ENCODE assay signal across 24 mouse cellular contexts in genomic region chr1:154143691-154144090, GRCm38 (mm10). TPM values are rescaled to one million over a fixed set of nuclear protein-coding genes. Genes with fewer than 3 reads are reported as not detected.
DNase-seq lines count a peak whose midpoint lies in the region; TF ChIP-seq lines count a peak whose summit lies in the region.
"Had no signal": no experiment of that assay in that cellular context is flagged by ENCODE, and none has a peak within 500 bp of the region (broad histone marks: within the 10 kb centered on the region; RNA-seq: fewer than 3 reads in every experiment).

No protein-coding gene starts in this region.

- 14% methylated on average over 1 of the region's 1 CpGs for WGBS in heart, embryonic 10.5 days
- WGBS in liver, adult 2 months, result 11% methylated on average over 1 of the region's 1 CpGs

- DNase-seq in heart, adult 11 months, result peak; percentile 71
- DNase-seq in heart, embryonic 10.5 days (ENCODE audit: low spot score), result no peak
- DNase-seq in liver, adult 2 months (ENCODE audit: extremely low read depth, low read depth, low spot score), result peak; percentile 52
- DNase-seq in liver, result no peak
- DNase-seq in lung, postnatal 25 days (ENCODE audit: low spot score), result peak; percentile 26
- no peak for DNase-seq in lung, postnatal 4 days
- DNase-seq: adrenal gland, postnatal 14 days; cerebellum, adult 11-12 months; cerebellum, adult 9-10 months; cerebellum, postnatal 25 days; gastrocnemius, postnatal 36 days; heart, postnatal 14 days had no signal

- no peak for TF ChIP-seq CTCF in liver, adult 2 months (IDR thresholded peaks at IDR 0.05; ENCODE audit: low read depth, low read length)

- no peak for TF ChIP-seq POLR2A in liver, adult 2 months (IDR thresholded peaks at IDR 0.05; ENCODE audit: extremely low read depth, insufficient read depth, low read length)

- H3K27ac ChIP-seq in heart, embryonic 10.5 days, result no peak overlapping the region
- H3K27ac ChIP-seq in liver, adult 2 months (replicated peaks; ENCODE audit: insufficient read depth, low read depth, low read length), result no peak overlapping the region
- H3K27ac ChIP-seq: embryonic facial prominence, embryonic 12.5 days; forebrain, embryonic 15.5 days; heart, embryonic 15.5 days; hindbrain, embryonic 13.5 days had no signal

- no peaks in the 10 kb centered on the region for H3K79me2 ChIP-seq in liver, adult 2 months (ENCODE audit: control insufficient read depth, insufficient read depth, low read length)

- H3K4me3 ChIP-seq in heart, embryonic 10.5 days, result no peak overlapping the region
- no peak overlapping the region for H3K4me3 ChIP-seq in liver, adult 2 months (ENCODE audit: insufficient read depth, low read depth, low read length)
- H3K4me3 ChIP-seq: embryonic facial prominence, embryonic 12.5 days; forebrain, embryonic 15.5 days; heart, embryonic 15.5 days; hindbrain, embryonic 13.5 days had no signal

- no peaks in the 10 kb centered on the region for H3K36me3 ChIP-seq in heart, embryonic 10.5 days
- H3K36me3 ChIP-seq in liver, adult 2 months (ENCODE audit: control insufficient read depth, insufficient read depth, low read length), result no peaks in the 10 kb centered on the region
- H3K36me3 ChIP-seq: embryonic facial prominence, embryonic 12.5 days; forebrain, embryonic 15.5 days; heart, embryonic 15.5 days; hindbrain, embryonic 13.5 days had no signal

- H3K9me3 ChIP-seq in heart, embryonic 10.5 days, result no peaks in the 10 kb centered on the region
- H3K9me3 ChIP-seq: embryonic facial prominence, embryonic 12.5 days; forebrain, embryonic 15.5 days; heart, embryonic 15.5 days; hindbrain, embryonic 13.5 days had no signal

- H3K4me1 ChIP-seq in heart, embryonic 10.5 days, result peaks cover 1% of the 10 kb centered on the region; the same call in 1 of the 2 replicates
- H3K4me1 ChIP-seq in liver, adult 2 months (ENCODE audit: control insufficient read depth, insufficient read depth, low read length), result peaks cover 4% of the 10 kb centered on the region
- H3K4me1 ChIP-seq: embryonic facial prominence, embryonic 12.5 days; forebrain, embryonic 15.5 days; hindbrain, embryonic 13.5 days had no signal

- H3K27me3 ChIP-seq in heart, embryonic 10.5 days (ENCODE audit: insufficient read depth, poor library complexity, severe bottlenecking), result no peaks in the 10 kb centered on the region
- no peaks in the 10 kb centered on the region for H3K27me3 ChIP-seq in liver, adult 2 months (ENCODE audit: control insufficient read depth, insufficient read depth, low read length)
- H3K27me3 ChIP-seq: CH12.LX; embryonic facial prominence, embryonic 12.5 days; forebrain, embryonic 15.5 days; heart, embryonic 15.5 days; hindbrain, embryonic 13.5 days; Patski had no signal

- H3K9ac ChIP-seq in liver, adult 2 months (ENCODE audit: low read depth, low read length), result no peak overlapping the region
- H3K9ac ChIP-seq: embryonic facial prominence, embryonic 12.5 days; forebrain, embryonic 15.5 days; heart, embryonic 15.5 days; hindbrain, embryonic 13.5 days had no signal

RNA-seq across cellular contexts. Expression of gene Zfp648, which starts 57.3 kb away (rescaled TPM):
- polyA plus RNA-seq in heart, embryonic 10.5 days (2016; fragmentation: Nextera tagmentation; extraction: Ambion mirVana), result 0.12 and 0.14 TPM in 2 replicates
- not detected in 2 replicates for total RNA-seq in liver, adult 2 months (2014; rRNA removed)
- polyA plus RNA-seq in liver, adult 2 months (2012; rRNA removed), result not detected in 2 replicates
- total RNA-seq: CH12.LX; gastrocnemius, adult 8-10 months; gastrocnemius, postnatal 36 days; heart, adult 18-20 months; heart, postnatal 14 days; hematopoietic stem cell, adult 5-6 weeks had no signal
- polyA plus RNA-seq: activated CD4-positive, CD25-positive, alpha-beta regulatory T cell, adult 4 months; forebrain, embryonic 11.5 days; heart, embryonic 11.5 days; Patski had no signal

Comparison
In these comparisons a context has a peak if more than half of its experiments do, and no peak if none do; other contexts are left out.
1. DNase-seq: peak in heart, adult 11 months (single experiment), liver, adult 2 months (single experiment) and lung, postnatal 25 days (single experiment); none in heart, embryonic 10.5 days (single experiment), liver (single experiment) and lung, postnatal 4 days (0 of 2).